ENCODE assay signal across 8 mouse cellular contexts in the genomic region with DNA sequence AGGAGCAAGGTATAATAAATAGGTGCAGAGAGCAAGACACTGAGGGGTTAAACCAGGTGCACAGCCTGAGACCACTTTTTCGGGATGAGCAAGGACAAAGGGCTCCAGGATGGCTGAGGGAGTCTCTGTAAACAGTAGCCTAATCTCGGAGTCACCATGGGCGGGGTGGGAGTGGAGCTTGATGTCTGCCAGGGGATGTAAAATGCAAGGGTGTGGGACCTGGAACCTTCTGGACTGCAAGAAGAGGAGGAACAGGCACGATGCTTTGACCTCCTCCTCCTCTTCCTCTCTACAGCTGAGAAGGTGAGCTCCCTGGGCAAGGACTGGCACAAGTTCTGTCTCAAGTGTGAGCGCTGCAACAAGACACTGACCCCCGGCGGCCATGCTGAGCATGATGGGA. TPM values are rescaled to one million over a fixed set of nuclear protein-coding genes. Genes with fewer than 3 reads are reported as not detected.
A peak's percentile ranks its signal among the peaks of the same experiment; 100 is the strongest.
DNase-seq lines count a peak whose midpoint lies in the region; ATAC-seq and TF ChIP-seq lines count a peak whose summit lies in the region.

No protein-coding gene starts in this region.

- H3K4me2 ChIP-seq in forebrain, embryonic 13.5 days: peak overlapping the region; percentile 84
- H3K4me2 ChIP-seq in hindbrain, postnatal 0 days (ENCODE audit: low read depth, low read length): peak overlapping the region; percentile 68

- no peaks in the 10 kb centered on the region for H3K36me3 ChIP-seq in ES-Bruce4 (ENCODE audit: control insufficient read depth, insufficient read depth, low read length, poor library complexity, severe bottlenecking)
- H3K36me3 ChIP-seq in forebrain, embryonic 13.5 days (ENCODE audit: poor library complexity, severe bottlenecking): peaks cover 36% of the 10 kb centered on the region
- peaks cover 12% of the 10 kb centered on the region; the same call in 1 of the 2 replicates for H3K36me3 ChIP-seq in hindbrain, postnatal 0 days (ENCODE audit: insufficient read depth, low read length)

- no peaks in the 10 kb centered on the region for H3K9me3 ChIP-seq in ES-Bruce4 (replicated peaks; ENCODE audit: control insufficient read depth, insufficient read depth, low read length, poor library complexity, severe bottlenecking)
- no peaks in the 10 kb centered on the region for H3K9me3 ChIP-seq in forebrain, embryonic 13.5 days (replicated peaks)
- H3K9me3 ChIP-seq in hindbrain, postnatal 0 days (ENCODE audit: low read length): no peaks in the 10 kb centered on the region

- 66% methylated on average over 7 of the region's 7 CpGs for WGBS in forebrain, embryonic 13.5 days
- WGBS in hindbrain, postnatal 0 days: 61% methylated on average over 7 of the region's 7 CpGs

- ATAC-seq in forebrain, embryonic 13.5 days: no peak
- ATAC-seq in hindbrain, postnatal 0 days: no peak

- H3K9ac ChIP-seq in ES-Bruce4 (ENCODE audit: low read depth, poor library complexity, severe bottlenecking): no peak overlapping the region
- H3K9ac ChIP-seq in forebrain, embryonic 13.5 days: peak overlapping the region; percentile 82; the same call in 1 of the 2 replicates
- no peak overlapping the region for H3K9ac ChIP-seq in hindbrain, postnatal 0 days (replicated peaks; ENCODE audit: low read length)

- DNase-seq in hindbrain, postnatal 0 days (ENCODE audit: low spot score): no peak
- DNase-seq in lung, postnatal 14 days: peak; percentile 50
- no peak for DNase-seq in spleen, postnatal 36 days (ENCODE audit: low spot score in 2 of 2)
- no peak for DNase-seq in retina, postnatal 1 day
- DNase-seq in gastrocnemius, postnatal 14 days: no peak
- DNase-seq in cerebellum, adult 11 months: no peak

- TF ChIP-seq POLR2A in ES-Bruce4 (IDR thresholded peaks at IDR 0.05; ENCODE audit: insufficient read depth, low read length): no peak

- H3K27ac ChIP-seq in ES-Bruce4 (ENCODE audit: insufficient read depth, low read length): no peak overlapping the region
- H3K27ac ChIP-seq in forebrain, embryonic 13.5 days: 0 out of 2 replicates have a peak overlapping the region, but pooled peaks have one; percentile 31
- peak overlapping the region; percentile 74; the same call in 1 of the 2 replicates for H3K27ac ChIP-seq in hindbrain, postnatal 0 days

- intact Hi-C loops in gastrocnemius, postnatal 14 days (cut with DNase I; ENCODE audit: low total_unique reads): no loop called here

- no peaks in the 10 kb centered on the region for H3K27me3 ChIP-seq in ES-Bruce4 (ENCODE audit: control insufficient read depth, insufficient read depth, low read length, poor library complexity, severe bottlenecking)
- peaks cover 9% of the 10 kb centered on the region; the same call in 1 of the 2 replicates for H3K27me3 ChIP-seq in forebrain, embryonic 13.5 days
- no peaks in the 10 kb centered on the region for H3K27me3 ChIP-seq in hindbrain, postnatal 0 days (ENCODE audit: insufficient read depth, low read length)

- TF ChIP-seq CTCF in ES-Bruce4 (IDR thresholded peaks at IDR 0.05; ENCODE audit: low read depth, low read length): peak; percentile 22
- no peak for TF ChIP-seq CTCF in hindbrain, postnatal 0 days (IDR thresholded peaks at IDR 0.05; ENCODE audit: low read depth)

- peaks cover 10% of the 10 kb centered on the region for H3K4me1 ChIP-seq in ES-Bruce4 (ENCODE audit: control insufficient read depth, insufficient read depth, low read length)
- H3K4me1 ChIP-seq in forebrain, embryonic 13.5 days: peaks cover 57% of the 10 kb centered on the region
- peaks cover 49% of the 10 kb centered on the region for H3K4me1 ChIP-seq in hindbrain, postnatal 0 days (ENCODE audit: insufficient read depth, low read length)

- H3K4me3 ChIP-seq in ES-Bruce4 (ENCODE audit: low read depth, low read length): no peak overlapping the region
- peak overlapping the region; percentile 66; the same call in 1 of the 2 replicates for H3K4me3 ChIP-seq in forebrain, embryonic 13.5 days
- peak overlapping the region; percentile 52 for H3K4me3 ChIP-seq in hindbrain, postnatal 0 days (ENCODE audit: low read length)

- TF ChIP-seq EP300 in ES-Bruce4 (IDR thresholded peaks at IDR 0.05; ENCODE audit: insufficient read depth, low read depth, low read length): no peak

RNA-seq across cellular contexts. Expression of a gene that starts 3.0 kb away (rescaled TPM):
- 78.5 and 79.5 TPM in 2 replicates for polyA plus RNA-seq in ES-Bruce4 (2011; ENCODE audit: insufficient read depth, insufficient read length, low read depth, missing spikeins)
- polyA plus RNA-seq in forebrain, embryonic 13.5 days (2015; fragmentation: Nextera tagmentation; extraction: Ambion mirVana): 35.9 and 40.0 TPM in 2 replicates
- 4.6 and 15.4 TPM in 2 replicates for total RNA-seq in hindbrain, postnatal 0 days (2014; rRNA removed)
- polyA plus RNA-seq in hindbrain, postnatal 0 days (2015; fragmentation: Nextera tagmentation; extraction: Ambion mirVana): 33.0 and 35.8 TPM in 2 replicates
- total RNA-seq in gastrocnemius, postnatal 14 days (2021): 100 to 1,000 TPM; 115 to 139 TPM

RNA-seq across cellular contexts. Expression of a gene that starts 3.1 kb away (rescaled TPM):
- 87.1 and 96.6 TPM in 2 replicates for polyA plus RNA-seq in ES-Bruce4 (2011; ENCODE audit: insufficient read depth, insufficient read length, low read depth, missing spikeins)
- polyA plus RNA-seq in forebrain, embryonic 13.5 days (2015; fragmentation: Nextera tagmentation; extraction: Ambion mirVana): 314 and 328 TPM in 2 replicates
- 138 and 152 TPM in 2 replicates for total RNA-seq in hindbrain, postnatal 0 days (2014; rRNA removed)
- polyA plus RNA-seq in hindbrain, postnatal 0 days (2015; fragmentation: Nextera tagmentation; extraction: Ambion mirVana): 239 and 251 TPM in 2 replicates
- total RNA-seq in gastrocnemius, postnatal 14 days (2021): 10 to 100 TPM; 82.5 to 84.7 TPM

RNA-seq across cellular contexts. Expression of a gene that starts 13.1 kb away (rescaled TPM):
- 24.5 and 38.2 TPM in 2 replicates for polyA plus RNA-seq in ES-Bruce4 (2011; ENCODE audit: insufficient read depth, insufficient read length, low read depth, missing spikeins)
- polyA plus RNA-seq in forebrain, embryonic 13.5 days (2015; fragmentation: Nextera tagmentation; extraction: Ambion mirVana): 32.2 and 41.2 TPM in 2 replicates
- 13.8 and 16.6 TPM in 2 replicates for total RNA-seq in hindbrain, postnatal 0 days (2014; rRNA removed)
- 14.7 and 15.8 TPM in 2 replicates for polyA plus RNA-seq in hindbrain, postnatal 0 days (2015; fragmentation: Nextera tagmentation; extraction: Ambion mirVana)
- total RNA-seq in gastrocnemius, postnatal 14 days (2021): 1 to 10 TPM in 1 of 2 experiments, under 1 TPM in 1; 0.69 to 1.6 TPM

RNA-seq across cellular contexts. Expression of a gene that starts 42.6 kb away (rescaled TPM):
- 4.8 and 5.2 TPM in 2 replicates for polyA plus RNA-seq in ES-Bruce4 (2011; ENCODE audit: insufficient read depth, insufficient read length, low read depth, missing spikeins)
- polyA plus RNA-seq in forebrain, embryonic 13.5 days (2015; fragmentation: Nextera tagmentation; extraction: Ambion mirVana): 23.9 and 27.8 TPM in 2 replicates
- total RNA-seq in hindbrain, postnatal 0 days (2014; rRNA removed): 98.0 and 103 TPM in 2 replicates
- 54.8 and 55.3 TPM in 2 replicates for polyA plus RNA-seq in hindbrain, postnatal 0 days (2015; fragmentation: Nextera tagmentation; extraction: Ambion mirVana)
- under 1 TPM; 0.33 to 0.47 TPM for total RNA-seq in gastrocnemius, postnatal 14 days (2021)

RNA-seq across cellular contexts. Expression of a gene that starts 45.1 kb away (rescaled TPM):
- polyA plus RNA-seq in ES-Bruce4 (2011; ENCODE audit: insufficient read depth, insufficient read length, low read depth, missing spikeins): 100 and 108 TPM in 2 replicates
- polyA plus RNA-seq in forebrain, embryonic 13.5 days (2015; fragmentation: Nextera tagmentation; extraction: Ambion mirVana): 19.5 and 20.2 TPM in 2 replicates
- 57.6 and 65.0 TPM in 2 replicates for total RNA-seq in hindbrain, postnatal 0 days (2014; rRNA removed)
- 13.1 and 13.5 TPM in 2 replicates for polyA plus RNA-seq in hindbrain, postnatal 0 days (2015; fragmentation: Nextera tagmentation; extraction: Ambion mirVana)
- 10 to 100 TPM; 34.6 to 35.4 TPM for total RNA-seq in gastrocnemius, postnatal 14 days (2021)
